Mouse (Mus musculus): Measurements from ENCODE around the gene Yod1. TPM values are rescaled to one million over a fixed set of nuclear protein-coding genes. Genes with fewer than 3 reads are reported as not detected.

The Yod1 gene
- 10 to 100 TPM; 19.3 to 20.3 TPM for polyA plus RNA-seq (2017; shearing (Covaris generic))

DNA sequence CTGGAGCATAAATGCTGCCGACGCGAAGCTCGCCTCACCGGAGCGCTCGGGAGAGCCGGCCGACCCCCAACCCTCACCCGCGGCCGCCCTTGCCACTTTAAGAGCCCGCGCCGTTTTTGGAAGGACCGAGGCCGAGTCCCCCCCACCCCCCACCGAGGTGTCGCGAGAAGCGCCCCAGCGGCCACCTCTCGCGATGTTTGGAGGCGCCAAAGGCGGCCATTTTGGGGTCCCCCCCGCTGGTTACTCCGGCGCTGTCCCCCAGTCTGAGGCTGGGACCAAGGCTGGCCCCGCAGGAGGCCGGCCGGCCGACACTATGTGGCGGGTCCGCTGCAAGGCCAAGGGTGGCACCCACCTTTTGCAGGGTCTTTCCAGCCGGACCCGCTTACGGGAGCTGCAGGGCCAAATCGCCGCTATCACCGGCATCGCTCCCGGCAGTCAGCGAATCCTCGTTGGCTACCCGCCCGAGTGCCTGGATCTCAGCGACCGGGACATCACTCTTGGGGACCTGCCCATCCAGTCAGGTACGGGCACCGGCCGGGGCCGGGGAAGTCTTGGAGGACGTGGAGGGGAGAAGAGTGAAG lies at the start of gene Yod1:
Yod1 (plus strand) TSS at position 37 of the 581 bp plus-strand sequence.
- ATAC-seq, result peak; percentile 66

DNA sequence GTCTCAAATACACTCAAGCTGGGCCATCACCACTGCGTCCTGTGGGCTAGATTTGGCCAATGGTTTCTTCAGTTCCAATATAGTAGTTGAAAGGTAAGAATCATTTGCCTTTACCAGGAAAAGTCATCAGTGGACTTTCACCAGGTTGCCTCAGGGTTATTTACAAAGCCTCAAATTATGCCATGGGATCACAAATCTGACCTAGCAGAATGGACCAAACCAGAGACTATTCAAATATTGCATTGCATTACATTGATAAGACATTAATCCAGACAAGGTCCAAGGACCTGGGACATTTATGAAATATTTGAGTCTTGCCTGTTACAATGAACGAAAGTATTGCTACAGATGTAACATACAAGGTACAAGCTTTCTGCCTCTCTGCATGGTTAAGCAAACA lies 38.6 kb upstream of the Yod1 start:
- ATAC-seq, result no peak

DNA sequence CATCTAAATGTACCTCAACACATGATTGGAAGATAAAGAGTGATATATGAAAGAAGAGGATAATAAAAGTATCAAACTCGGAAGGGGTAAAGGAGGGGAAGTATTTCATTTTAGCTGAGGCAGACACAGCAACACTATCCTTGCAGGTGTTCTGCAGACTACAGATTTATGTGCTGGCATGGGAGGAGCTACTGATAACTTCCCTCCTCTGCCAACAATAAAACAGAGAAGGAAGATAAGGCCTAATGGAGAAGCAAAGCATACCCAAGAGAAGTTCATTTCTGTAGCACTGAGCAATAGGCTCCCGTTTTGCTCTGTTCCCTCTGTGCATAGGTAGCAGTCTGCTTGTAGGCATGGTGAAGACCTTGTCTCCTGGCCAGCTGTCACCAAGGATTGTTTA lies 36.1 kb upstream of the Yod1 start:
- no peak for ATAC-seq

DNA sequence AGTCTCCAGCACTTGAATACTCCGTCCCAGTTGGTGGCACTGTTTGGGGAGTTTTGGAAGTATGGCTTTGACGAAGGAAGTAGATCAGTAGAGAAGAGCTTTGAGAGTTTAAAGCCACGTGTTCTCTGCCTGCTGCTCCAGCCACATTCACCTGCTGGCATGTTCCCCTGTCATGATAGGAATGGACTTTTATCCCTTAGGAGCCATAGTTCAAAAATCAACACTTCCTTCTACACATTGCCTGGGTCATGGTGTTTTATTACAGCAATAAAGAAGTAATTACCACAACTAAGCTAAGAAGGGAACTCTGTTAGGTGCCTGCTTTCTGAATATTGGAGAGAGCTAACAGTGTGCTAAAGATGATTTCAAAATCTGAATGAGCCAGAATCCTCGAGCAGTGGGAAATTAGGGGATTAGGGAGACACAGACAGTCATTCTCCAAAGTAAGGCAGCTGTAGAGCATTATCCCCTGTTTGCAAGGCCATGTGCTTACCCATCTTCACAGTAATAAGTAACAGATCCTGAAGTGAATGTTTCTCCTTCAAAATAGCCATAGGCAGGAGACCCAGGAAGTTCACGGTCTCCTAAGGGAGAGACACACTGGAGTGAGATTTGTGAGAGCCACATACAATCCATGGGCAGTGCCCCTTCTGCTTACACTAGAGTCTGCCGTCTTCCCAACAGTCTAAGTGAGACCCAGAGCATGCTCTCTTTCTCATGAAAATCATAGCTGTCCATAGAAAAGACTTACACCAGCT lies 35.3 kb upstream of the Yod1 start:
- no peak for ATAC-seq

DNA sequence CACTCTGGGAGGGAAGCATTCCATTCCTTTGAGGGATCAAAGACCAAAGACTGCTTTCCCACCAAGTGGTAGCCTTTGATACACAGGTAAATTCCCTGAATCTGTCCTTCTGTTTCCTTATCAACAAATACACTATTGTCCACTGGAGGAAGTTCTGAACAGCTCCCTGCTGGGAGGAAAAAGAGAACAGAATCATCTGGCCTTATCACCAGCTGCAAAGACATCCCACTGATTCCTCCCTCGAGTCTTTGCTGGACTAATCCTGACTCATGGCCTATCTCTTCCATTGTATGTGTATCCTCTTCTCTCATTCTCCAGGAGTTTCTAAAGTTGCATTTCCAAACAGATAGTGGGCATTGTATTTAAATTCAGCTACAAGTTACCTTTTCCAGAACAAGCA lies 33.2 kb upstream of the Yod1 start:
- ATAC-seq, result no peak

DNA sequence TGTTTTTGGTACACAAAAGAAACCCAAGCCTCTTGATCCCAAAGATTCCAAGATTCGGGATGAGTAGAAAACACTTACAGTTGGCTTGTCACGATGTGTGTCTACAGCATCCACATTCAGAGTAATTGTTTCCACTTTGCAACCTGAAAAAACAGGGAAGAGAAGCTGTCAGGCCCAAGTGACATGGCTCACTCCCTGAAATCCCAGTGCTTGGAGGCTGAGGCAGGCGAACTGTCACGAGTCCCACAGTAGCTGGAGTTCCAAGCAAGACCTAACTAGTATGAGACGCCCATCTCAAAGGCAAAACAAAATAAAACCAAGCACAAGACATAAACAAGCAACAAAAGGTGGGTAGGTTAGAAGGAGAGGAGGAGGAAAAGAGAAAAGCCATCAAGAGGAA lies 18.5 kb upstream of the Yod1 start:
- no peak for ATAC-seq

DNA sequence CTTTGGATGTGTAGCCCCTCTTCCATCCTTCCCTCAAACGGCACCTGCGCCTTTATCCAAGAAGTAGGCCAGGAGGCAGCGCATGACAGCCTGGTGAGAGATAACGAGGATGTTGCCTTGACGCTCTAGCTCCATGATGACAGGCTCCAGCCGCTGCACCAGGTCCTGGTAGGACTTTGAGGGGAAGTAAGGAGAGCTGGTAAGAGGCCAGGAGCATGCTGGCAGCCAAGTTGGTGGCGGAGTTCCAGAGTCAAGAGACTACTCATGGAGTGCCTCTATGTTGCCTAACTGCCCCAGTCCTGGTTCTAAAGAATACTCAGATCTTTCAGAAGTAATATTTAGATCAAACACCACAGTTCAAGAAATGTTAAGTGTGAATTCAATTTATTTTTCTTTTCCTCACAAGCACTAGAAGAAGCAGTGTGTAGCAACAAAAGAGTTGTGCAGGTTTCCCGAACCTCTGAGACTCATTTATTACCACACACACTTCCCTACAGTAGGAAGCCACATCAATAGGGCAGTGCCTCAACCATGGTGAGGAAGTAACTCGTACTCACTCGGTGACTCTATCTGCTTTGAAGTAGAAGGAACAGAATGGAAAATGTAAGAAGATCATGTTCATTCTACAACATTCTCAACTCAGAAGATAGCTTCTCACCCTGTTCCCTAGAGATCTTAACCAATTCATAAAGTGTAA lies 17.0 kb upstream of the Yod1 start:
- ATAC-seq, result no peak

DNA sequence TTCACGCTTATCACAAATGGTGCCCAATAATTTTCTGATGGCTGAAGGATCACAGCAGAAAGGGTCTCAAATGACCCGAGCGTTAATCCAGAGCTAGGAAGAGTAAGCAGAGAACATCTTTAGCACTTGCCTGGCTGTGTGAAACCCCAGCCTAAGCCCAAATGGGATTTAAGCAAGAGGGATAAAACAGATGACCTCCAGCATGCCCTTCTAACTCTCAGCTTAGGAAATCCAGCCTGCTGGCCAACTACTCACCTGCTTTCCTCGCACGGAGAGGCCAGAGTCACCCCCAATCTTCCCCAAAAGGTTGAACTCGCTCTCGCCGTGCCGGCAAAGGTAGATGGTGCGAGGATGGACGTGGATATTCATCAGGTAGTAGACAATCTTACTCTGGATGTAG lies 15.2 kb upstream of the Yod1 start:
- ATAC-seq, result no peak

DNA sequence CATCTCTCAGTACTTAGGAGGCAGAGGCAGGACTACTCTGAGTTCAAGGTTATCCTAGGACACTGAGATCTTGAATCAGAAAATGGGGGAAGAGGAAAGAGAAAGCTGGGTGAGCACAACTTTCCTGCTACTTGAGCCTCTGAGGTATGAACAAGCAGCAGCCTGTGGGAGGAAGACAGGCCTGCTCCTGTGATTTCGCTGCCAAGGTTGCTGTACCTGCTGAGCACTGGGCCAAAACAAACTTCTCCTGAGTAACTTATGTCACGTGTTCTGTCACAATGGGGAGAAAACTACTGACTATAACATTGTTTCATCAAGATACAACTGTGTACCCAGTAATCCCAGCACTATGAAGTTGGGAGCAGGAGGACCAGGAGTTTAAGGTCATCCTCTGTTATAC lies 13.5 kb upstream of the Yod1 start:
- no peak for ATAC-seq

DNA sequence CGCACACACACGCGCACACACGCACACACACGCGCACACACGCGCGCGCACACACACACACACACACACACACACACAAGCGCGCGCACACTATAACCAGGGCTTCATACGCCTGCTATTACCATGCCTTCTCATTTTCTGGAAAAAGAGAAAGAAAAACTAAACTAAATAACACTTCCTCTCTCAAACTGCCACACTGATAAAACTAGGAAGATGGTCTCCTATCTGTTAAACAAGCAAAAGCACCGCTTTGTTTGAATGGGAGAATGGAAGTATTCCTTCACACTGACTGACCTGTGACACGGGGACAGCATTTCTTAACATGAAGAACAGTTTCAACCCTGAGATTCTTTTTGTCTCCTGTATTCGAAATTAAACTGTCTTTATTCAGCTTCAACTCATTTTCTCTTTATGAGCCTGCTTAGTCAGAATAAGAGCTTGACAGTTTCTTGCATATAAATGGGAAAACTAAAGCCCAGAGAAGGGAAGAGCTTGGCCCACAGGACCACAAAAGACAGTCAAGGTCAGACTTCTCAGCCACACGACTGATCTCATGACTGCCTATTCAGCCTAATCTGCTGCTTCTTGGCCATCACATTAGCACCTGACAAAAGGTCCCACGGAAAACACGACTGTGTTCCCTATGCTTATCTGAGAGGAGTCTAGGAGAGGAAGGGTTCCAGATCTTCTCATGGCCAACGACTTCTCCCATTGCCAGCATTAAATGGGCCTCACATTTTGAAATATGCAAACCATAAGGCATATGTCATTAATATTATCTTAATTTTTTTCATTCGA lies 6.6 kb upstream of the Yod1 start:
- no peak for ATAC-seq

DNA sequence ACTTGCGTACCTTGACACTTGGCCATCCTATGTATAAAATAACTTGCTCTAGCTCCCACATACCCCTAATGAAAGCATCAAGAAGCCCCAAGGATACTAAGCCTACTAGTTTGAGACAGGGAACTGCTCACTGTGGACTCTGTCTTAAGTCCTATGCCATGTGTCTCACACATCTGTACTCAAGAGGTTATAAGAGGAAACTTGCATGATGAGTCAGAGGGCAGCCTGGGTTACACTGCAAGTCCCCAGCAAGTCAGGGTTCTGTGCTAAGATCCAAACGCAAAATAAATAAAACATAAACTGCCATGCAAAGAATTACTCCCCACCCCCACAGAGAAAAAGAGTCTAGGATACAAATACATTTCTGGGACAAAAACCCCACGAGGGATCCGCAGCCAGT lies 3.1 kb upstream of the Yod1 start:
- ATAC-seq, result no peak

DNA sequence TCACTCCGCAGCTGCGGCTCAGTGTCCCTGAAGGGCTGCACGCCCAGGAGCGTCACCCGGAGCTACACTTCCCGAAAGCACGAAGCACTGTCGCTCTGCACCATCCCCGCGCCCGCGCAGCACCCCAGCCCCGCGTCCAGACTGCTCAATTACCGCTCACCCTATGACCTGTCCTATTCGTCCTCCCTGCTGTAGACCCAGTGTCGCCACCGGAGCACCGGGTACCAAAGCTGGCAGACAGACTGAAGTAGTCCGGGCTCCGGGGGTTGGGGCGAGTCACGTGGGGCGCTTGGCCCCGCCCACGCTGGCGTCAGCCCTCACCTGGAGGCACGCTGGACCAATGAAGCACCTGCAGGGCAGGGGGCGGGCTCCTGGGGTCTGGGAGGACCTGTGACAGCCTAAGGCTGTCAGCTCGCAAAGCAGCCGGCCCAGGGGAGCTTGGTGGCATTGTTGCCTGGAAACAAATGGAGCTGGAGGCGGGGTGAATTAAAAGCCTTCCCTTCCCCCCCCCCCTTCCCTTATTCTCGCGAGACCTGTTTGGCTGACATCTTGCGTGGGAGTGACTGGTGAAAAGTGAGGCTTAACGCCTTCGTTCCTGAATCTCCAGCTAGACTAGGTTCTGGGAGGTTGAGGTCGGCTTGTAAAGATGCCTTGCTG lies 1.4 kb upstream of the Yod1 start, which contains the start of gene Gm29427:
Gm29427 (minus strand) TSS at position 239 of the 657 bp plus-strand sequence.
- ATAC-seq, result peak; percentile 86

DNA sequence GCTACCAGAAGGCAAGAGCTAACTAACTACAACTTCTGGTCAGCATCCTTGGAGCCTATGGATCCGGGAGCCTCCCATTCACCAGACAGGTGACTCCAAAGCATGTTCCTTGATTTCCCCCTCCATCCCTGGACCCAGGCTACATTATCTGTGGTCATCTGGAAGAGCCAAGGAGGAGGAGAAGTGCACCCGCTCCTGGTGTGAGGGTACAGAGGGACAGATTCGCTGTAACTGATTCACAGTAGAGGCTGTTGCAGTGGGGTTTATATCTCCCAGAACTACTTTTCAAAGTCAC lies 962 bp upstream of the Yod1 start:
- ATAC-seq, result no peak

DNA sequence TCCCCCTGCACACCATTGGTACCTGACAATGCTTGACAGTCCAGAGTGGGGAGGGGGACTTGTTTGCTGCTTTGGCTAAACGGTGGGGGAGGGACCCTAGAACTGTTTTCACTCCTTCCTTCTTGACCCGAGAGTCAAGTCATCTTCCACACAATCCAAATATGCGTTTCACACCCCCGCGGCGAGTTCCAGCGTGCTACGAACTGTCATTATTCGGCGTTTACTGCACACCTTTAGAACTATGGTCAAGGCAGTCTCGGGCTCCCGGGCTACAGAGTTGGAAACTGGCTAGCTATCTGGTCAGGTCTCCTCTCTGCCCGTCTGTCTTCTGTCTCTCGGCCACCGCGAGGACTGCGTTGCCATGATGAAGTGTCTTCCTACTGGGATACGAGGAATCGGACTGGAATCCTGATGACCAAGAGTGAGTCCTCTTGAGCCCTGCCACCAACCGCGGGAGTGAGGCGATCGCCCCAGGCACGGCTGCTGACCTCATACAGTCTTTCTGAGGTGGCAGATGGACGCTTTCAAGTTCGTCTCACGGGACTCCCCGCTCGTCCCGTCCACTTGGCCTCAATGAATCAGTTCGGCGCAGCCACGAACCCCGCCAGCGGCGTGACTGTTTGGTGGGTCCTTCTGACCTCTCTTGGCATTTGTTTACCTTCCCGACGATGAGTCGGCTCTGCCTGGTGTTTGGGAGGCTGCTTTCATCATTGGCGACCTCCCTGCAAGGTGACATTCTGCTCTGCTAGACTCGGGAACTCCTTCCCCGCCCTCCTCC lies 425 bp upstream of the Yod1 start:
- ATAC-seq, result no peak

DNA sequence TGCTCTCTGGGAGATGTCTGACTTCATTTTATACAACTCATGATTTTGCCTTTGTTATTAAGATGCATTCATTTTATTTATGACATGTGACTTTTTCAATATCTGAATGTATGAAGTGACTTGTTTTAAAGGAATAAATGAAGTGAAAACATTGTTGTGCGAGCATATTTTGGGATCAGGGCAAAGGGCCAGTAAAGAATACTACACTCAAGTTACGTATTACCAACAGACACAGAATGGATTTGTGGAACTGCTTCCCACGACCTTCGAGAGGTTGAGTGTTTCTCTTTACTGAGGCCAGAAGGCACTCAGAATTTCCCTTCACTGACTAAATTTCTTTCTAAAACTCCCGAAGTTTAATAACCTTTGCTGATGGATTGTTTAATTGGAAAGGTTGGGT lies 7.1 kb downstream of the Yod1 start:
- no peak for ATAC-seq

DNA sequence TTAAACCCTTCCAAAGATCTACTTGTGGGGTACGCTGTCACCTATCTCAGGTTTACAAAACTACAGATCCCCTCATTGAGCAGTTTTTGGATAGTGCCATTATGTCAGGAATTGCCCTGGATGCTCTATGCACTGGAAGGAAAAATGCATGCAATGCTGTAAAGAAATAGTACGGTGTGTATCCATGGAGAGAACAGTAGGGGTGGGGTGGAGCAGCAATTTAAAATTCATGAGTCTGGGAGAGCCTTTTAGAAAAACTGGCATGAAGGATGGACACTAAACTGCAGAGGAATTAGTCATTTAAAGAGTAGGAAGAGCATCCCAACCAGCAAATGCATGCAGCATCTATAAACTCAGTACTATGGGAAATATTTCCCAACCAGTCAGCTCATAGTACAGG lies 9.3 kb downstream of the Yod1 start:
- ATAC-seq, result no peak

DNA sequence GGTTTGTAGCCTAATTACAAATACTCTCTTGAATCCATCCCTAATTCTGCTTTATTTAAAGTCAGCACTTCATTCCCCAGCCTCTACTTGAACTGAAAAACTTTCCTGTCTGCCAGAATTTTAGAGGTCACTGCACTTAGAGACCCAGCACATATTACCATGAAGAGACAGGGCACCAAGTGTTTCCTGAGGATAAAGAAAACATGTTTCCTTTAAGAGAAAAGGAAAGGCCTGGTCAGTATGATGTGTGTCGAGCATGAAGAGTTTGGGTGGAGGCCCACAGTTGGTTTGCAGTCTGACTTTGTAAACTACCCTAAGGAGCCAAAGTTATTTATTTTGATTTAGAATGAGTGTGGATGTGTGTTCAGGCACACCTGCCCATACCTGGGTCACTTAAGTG lies 10.9 kb downstream of the Yod1 start:
- no peak for ATAC-seq

DNA sequence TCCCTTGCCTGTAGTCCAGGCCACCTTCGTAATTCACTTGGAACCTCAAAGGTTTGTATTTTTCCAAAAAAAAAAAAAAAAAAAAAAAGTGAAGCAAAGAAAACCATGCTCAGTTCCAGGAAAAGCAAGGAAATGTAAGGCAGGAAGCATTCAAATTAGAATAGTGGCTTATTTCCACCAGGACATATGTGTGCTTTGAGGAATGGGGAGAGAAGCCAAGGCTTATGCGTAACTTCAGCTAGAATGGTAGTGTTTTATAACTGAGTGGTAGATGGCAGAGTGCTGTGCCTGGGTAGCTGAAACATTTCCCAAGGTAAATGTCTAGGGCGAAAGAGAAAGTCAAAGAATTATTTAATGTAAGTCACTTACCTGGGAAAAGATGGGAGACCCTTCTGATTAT lies 11.6 kb downstream of the Yod1 start:
- ATAC-seq, result no peak

DNA sequence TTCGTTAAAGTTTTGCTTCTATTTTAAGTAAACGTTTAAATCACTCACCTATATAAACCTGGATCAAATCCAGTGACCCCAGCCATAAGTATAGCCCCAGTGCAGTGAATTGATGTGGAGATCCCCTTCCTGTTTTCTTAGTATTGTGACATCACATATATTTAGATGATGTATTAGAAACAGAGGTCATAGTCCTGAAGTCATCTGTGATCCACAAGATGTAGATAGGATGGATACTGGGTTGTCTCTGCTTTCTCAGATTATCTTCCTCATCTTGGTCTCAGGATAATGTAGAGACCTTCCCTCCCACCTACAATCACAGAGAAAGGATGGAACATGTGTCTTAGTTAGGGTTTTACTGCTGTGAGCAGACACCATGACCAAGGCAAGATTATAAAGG lies 12.0 kb downstream of the Yod1 start, which contains the start of gene Pfkfb2:
Pfkfb2 (minus strand) TSS at position 101 of the 400 bp plus-strand sequence.
- ATAC-seq, result no peak

DNA sequence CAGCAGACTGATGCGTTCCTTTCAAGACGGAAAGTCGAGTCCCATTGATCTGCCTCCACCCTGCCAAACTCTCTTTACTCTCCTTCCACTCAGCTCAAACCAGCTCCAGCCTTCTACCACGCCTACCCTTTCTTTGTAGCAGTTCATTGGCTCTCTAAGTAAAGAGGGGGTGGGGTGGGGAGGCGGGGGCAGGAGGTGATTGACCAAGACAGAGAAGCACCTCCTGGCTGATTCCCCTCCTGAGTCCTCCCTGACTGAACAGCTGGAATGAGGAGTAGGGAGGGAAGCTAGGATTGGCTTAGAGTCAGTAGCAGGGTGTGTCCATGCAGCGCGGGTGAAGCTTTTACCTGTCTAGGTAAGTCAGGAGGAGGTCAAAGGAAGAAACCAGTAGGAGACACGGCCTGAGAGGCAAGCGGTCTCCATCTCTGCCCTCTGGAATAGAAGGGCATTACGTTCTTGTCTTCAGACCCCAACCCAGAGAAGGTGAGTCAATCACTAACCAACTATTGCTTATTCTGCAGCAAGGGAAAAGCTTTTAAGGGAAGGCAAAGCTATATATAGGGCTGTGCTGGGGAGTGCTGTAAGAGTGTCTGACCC lies 14.7 kb downstream of the Yod1 start, which contains the start of gene AA986860:
AA986860 (plus strand) TSS at position 236 of the 597 bp plus-strand sequence.
- ATAC-seq, result no peak
